Mouse (Mus musculus) cortical plate, adult 2 months (tissue): ENCODE measurements around the gene Far1.

Experiments
- CTCF ChIP-seq: fragments of 200-500 bp; IDR thresholded peaks from 2 replicates; pipeline ENCODE4 v1.5.1; 2011; ENCODE audit warnings: mild to moderate bottlenecking, control low read depth, low read length; ENCODE audit not compliant: insufficient read depth; ENCODE audit errors: extremely low read depth
- POLR2A ChIP-seq: fragments of 200-500 bp; IDR thresholded peaks from 2 replicates; pipeline ENCODE4 v1.6.1; 2011; ENCODE audit warnings: mild to moderate bottlenecking, low read length, control low read depth; ENCODE audit not compliant: insufficient read depth; ENCODE audit errors: extremely low read depth

- TF ChIP-seq CTCF, result no peak
- TF ChIP-seq POLR2A, result no peak
Measured at GRCm38 (mm10) chr7:113552508-113552907, 38.9 kb downstream of the Far1 start.
